Mouse (Mus musculus): ENCODE results near the gene Gnptg. TPM values are rescaled to one million over a fixed set of nuclear protein-coding genes. Genes with fewer than 3 reads are reported as not detected.
"Not testable (repeated sequence)": the region's sequence is repeated elsewhere in the genome, so short reads cannot be mapped to it uniquely, and the experiment has no call there.

The Gnptg gene
- total RNA-seq, 1 experiment = 17.3 TPM

DNA sequence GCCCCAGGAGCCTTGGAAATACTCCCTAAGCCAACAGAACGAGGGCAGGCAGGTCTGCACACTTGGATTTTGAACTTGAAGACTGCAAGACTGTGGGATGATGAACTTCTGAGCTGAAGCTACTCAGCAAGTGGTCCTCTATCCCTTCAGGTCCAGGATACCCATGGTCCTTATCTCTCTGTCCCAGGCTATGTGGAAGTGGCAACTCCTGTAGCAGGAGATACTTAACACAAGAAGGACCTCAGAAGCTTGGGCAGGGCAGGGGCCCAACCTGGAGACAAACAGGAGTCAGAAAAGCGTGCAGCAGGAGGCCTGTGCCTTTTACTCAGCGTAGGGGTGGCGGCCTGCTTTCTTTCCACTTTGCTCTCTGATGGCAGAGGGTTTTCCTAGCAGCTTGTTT is 14.3 kb downstream of the Gnptg start:
- Histone ChIP-seq H3K36me3 (ENCODE audit: control insufficient read depth, insufficient read depth, low read length, poor library complexity, severe bottlenecking) (peaks cover 16% of the 10 kb centered on the region), H3K9me3 (ENCODE audit: control insufficient read depth, insufficient read depth, low read depth, low read length) (no peaks in the 10 kb centered on the region), H3K4me1 (ENCODE audit: control insufficient read depth in 2 of 2, insufficient read depth in 2 of 2, low read length in 2 of 2, poor library complexity in 1 of 2) (peaks cover 2 to 8% of the 10 kb centered on the region in 2 experiments; a peak in 1 of 4 replicates), H3K27ac (ENCODE audit: insufficient read depth, low read depth, low read length, poor library complexity, severe bottlenecking) (no peak overlapping the region), H3K9ac (ENCODE audit: insufficient read depth, low read depth, low read length, poor library complexity, severe bottlenecking) (no peak overlapping the region), H3K4me3 (ENCODE audit: insufficient read depth in 1 of 2, low read depth in 1 of 2, low read length in 2 of 2, poor library complexity in 1 of 2, severe bottlenecking in 1 of 2) (no peak overlapping the region)
- TF ChIP-seq CHD2 (IDR thresholded peaks at IDR 0.05; ENCODE audit: low read depth, low read length) (no peak), MAFK (IDR thresholded peaks at IDR 0.05; ENCODE audit: insufficient read depth, low read depth, low read length) (no peak), ZC3H11A (IDR thresholded peaks at IDR 0.05; ENCODE audit: borderline replicate concordance, low read depth, low read length) (no peak), ZNF384 (IDR thresholded peaks at IDR 0.05; ENCODE audit: low read depth, low read length) (no peak), HCFC1 (IDR thresholded peaks at IDR 0.05; ENCODE audit: borderline replicate concordance, insufficient read depth, low read length) (no peak)
- in situ Hi-C loops (cut with MboI; ENCODE audit: low sequenced_read_pairs in 2 of 2, unreplicated experiment in 2 of 2) = no loop called here
- DNase-seq (ENCODE audit: low read depth, low spot score) = no peak

DNA sequence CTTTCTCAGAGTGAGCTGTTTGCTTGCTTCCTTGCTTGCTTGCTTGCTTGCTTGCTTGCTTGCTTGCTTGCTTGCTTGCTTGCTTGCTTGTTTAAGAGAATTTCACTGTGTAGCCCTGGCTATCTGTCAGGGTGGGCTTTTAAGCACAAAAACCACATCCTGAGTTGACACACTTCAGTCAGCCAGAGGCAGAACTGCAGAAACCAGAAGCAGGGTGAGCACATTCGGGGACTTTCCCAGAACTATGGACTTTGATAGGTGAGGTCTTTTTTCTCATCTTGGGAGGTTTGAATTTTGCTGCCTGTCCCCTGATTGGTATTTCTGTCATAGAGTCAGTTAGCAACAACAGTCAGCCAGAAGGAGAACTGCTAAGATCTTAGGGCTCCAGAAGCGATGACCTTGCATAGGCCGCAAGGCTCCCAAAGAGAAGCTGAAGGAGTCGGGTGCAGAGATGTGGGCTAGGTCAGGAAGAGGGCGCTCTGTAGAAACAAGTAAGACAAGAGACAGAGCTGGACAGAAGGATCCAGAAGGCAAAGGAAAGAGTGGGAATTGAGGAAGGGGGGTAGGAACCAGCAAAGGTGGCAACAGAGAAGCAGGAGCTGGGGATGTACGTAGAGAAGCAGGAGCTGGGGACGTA is 15.2 kb downstream of the Gnptg start:
- H3K27ac ChIP-seq (ENCODE audit: insufficient read depth, low read depth, low read length, poor library complexity, severe bottlenecking) = no peak overlapping the region
- H3K4me1 ChIP-seq (ENCODE audit: control insufficient read depth in 2 of 2, insufficient read depth in 2 of 2, low read length in 2 of 2, poor library complexity in 1 of 2) = peaks cover 2 to 8% of the 10 kb centered on the region in 2 experiments; a peak in 1 of 4 replicates
- no peaks in the 10 kb centered on the region for H3K9me3 ChIP-seq (ENCODE audit: control insufficient read depth, insufficient read depth, low read depth, low read length)
- H3K4me3 ChIP-seq (ENCODE audit: insufficient read depth in 1 of 2, low read depth in 1 of 2, low read length in 2 of 2, poor library complexity in 1 of 2, severe bottlenecking in 1 of 2) = no peak overlapping the region
- in situ Hi-C loops (cut with MboI; ENCODE audit: low sequenced_read_pairs in 2 of 2, unreplicated experiment in 2 of 2) = no loop called here
- TF ChIP-seq ZC3H11A (IDR thresholded peaks at IDR 0.05; ENCODE audit: borderline replicate concordance, low read depth, low read length) = no peak
- no peak for TF ChIP-seq HCFC1 (IDR thresholded peaks at IDR 0.05; ENCODE audit: borderline replicate concordance, insufficient read depth, low read length)
- no peak for TF ChIP-seq CHD2 (IDR thresholded peaks at IDR 0.05; ENCODE audit: low read depth, low read length)
- TF ChIP-seq MAFK (IDR thresholded peaks at IDR 0.05; ENCODE audit: insufficient read depth, low read depth, low read length) = no peak
- no peak for TF ChIP-seq ZNF384 (IDR thresholded peaks at IDR 0.05; ENCODE audit: low read depth, low read length)
- no peak for DNase-seq (ENCODE audit: low read depth, low spot score)
- H3K9ac ChIP-seq (ENCODE audit: insufficient read depth, low read depth, low read length, poor library complexity, severe bottlenecking) = no peak overlapping the region
- H3K36me3 ChIP-seq (ENCODE audit: control insufficient read depth, insufficient read depth, low read length, poor library complexity, severe bottlenecking) = peaks cover 11% of the 10 kb centered on the region; the same call in 1 of the 2 replicates

DNA sequence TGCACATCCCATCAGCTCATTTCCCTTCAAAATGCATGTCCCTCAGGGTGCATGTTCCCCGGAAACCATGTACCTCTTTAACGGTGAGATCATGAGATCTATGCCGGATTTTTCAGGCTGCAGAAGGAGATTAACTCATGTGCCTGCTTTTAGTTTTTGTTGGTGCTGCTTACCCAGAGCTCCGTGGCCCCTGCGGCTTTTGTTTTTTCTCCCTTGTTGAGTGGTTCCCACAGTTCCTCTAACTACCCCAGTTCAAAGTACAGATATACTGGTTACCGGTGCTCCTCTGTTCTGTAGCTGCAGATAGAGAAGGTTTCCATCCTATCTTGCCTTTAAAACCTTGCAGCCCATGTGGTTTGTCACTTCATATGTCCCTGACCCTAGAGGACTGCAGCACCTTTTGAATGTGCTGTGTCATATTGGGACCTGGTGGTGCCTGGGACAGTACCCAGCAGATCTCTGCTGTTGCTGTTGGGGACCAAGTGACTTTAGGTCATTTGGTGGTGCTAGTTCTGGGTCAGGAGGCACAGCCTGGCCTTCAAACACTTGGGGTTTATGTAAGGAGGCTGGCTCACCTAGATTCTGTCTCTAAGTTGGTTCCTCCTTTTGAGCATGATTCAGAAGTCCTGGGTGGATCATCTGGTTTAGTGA is 16.8 kb downstream of the Gnptg start:
- Histone ChIP-seq H3K9me3 (ENCODE audit: control insufficient read depth, insufficient read depth, low read depth, low read length) (no peaks in the 10 kb centered on the region), H3K4me1 (ENCODE audit: control insufficient read depth in 2 of 2, insufficient read depth in 2 of 2, low read length in 2 of 2, poor library complexity in 1 of 2) (peaks cover 2 to 8% of the 10 kb centered on the region in 2 experiments; a peak in 1 of 4 replicates), H3K9ac (ENCODE audit: insufficient read depth, low read depth, low read length, poor library complexity, severe bottlenecking) (peak overlapping the region; percentile 55), H3K36me3 (ENCODE audit: control insufficient read depth, insufficient read depth, low read length, poor library complexity, severe bottlenecking) (peaks cover 7% of the 10 kb centered on the region; the same call in 1 of the 2 replicates), H3K4me3 (ENCODE audit: insufficient read depth in 1 of 2, low read depth in 1 of 2, low read length in 2 of 2, poor library complexity in 1 of 2, severe bottlenecking in 1 of 2) (peak overlapping the region; percentile 23 to 40), H3K27ac (ENCODE audit: insufficient read depth, low read depth, low read length, poor library complexity, severe bottlenecking) (no peak overlapping the region)
- DNase-seq (ENCODE audit: low read depth, low spot score) = no peak
- in situ Hi-C loops (cut with MboI; ENCODE audit: low sequenced_read_pairs in 2 of 2, unreplicated experiment in 2 of 2) = no loop called here
- no peak for TF ChIP-seq MAFK (IDR thresholded peaks at IDR 0.05; ENCODE audit: insufficient read depth, low read depth, low read length)
- TF ChIP-seq ZNF384 (IDR thresholded peaks at IDR 0.05; ENCODE audit: low read depth, low read length) = no peak
- no peak for TF ChIP-seq CHD2 (IDR thresholded peaks at IDR 0.05; ENCODE audit: low read depth, low read length)
- TF ChIP-seq ZC3H11A (IDR thresholded peaks at IDR 0.05; ENCODE audit: borderline replicate concordance, low read depth, low read length) = no peak
- no peak for TF ChIP-seq HCFC1 (IDR thresholded peaks at IDR 0.05; ENCODE audit: borderline replicate concordance, insufficient read depth, low read length)

DNA sequence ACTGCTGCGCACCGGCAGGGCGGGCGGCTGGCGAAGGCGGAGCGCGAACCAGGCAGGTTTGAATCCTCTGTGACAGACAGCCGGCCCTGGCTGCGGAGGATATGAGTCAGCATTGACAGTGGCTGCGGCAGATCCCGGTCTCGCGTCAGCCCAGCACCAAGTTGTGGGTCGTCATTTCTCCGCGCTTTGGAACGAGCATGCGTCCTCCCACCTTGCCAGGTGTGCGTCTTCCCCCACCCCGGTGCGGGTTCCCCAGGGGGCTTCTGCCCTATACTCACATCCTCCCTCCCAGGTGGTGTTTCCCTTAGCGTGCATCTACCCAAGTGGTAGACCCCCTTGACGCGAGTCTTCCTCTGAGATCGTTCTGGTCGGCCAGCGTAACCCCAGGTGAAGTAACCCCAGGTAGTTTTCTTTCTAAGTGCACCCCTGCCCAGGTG is 17.4 kb downstream of the Gnptg start:
- H3K4me3 ChIP-seq (ENCODE audit: insufficient read depth in 1 of 2, low read depth in 1 of 2, low read length in 2 of 2, poor library complexity in 1 of 2, severe bottlenecking in 1 of 2) = peak overlapping the region; percentile 23 to 40
- H3K36me3 ChIP-seq (ENCODE audit: control insufficient read depth, insufficient read depth, low read length, poor library complexity, severe bottlenecking); H3K27ac ChIP-seq (ENCODE audit: insufficient read depth, low read depth, low read length, poor library complexity, severe bottlenecking); in situ Hi-C loops (cut with MboI; ENCODE audit: low sequenced_read_pairs in 2 of 2, unreplicated experiment in 2 of 2); DNase-seq (ENCODE audit: low read depth, low spot score); H3K4me1 ChIP-seq (ENCODE audit: control insufficient read depth in 2 of 2, insufficient read depth in 2 of 2, low read length in 2 of 2, poor library complexity in 1 of 2); H3K9me3 ChIP-seq (ENCODE audit: control insufficient read depth, insufficient read depth, low read depth, low read length): not testable (repeated sequence)
- H3K9ac ChIP-seq (ENCODE audit: insufficient read depth, low read depth, low read length, poor library complexity, severe bottlenecking) = peak overlapping the region; percentile 55
- peak; percentile 4; the same call in 1 of the 2 replicates for TF ChIP-seq MAFK (IDR thresholded peaks at IDR 0.05; ENCODE audit: insufficient read depth, low read depth, low read length)

All from ES-E14 (cell line).